Mouse (Mus musculus) cerebellum, postnatal 10 days (tissue): Measurements from ENCODE around the gene Ubl3.

Experiments used
- DNase-seq, 2 experiments: peaks; one replicate each; pipeline ENCODE4 v3.0.0; 2021; ENCODE audit warnings: mixed read lengths in 2 of 2

Ubl3 gene

DNA sequence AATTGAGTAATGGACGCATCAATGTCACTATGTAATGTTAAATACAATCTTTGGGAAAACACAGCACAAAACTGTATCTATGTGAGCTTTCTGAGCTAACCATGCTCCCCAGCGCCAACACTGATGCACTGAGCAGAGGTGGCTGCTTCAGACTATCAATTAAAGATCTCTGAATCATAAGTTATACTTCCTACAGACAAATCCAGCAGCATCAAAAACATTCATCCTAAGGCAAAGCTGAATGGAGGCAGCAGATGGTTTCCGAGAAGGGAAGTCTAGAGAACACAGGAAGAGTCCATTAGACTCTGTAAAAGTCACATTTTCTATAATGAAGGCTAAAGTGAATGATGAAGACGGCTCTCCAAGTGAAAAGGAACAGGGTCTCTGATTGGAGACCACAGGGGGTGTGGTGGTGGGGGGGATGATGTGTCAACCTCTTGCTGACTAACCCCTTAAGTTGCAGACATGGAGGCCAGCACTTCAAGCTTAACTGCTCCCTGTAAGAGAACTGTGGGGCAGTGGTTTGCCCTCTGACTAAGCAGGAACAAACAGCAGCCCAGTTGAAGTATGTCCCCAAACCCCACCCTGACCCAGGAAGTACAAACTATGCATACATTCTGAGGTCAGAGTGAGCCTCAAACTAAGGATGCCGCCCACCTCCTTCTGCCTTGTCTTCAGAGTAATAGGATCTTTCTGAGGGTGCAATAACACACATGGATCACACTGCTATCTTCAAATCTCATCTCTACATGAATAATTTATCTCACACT, 29.2 kb downstream of the Ubl3 start:
- DNase-seq: no peak

DNA sequence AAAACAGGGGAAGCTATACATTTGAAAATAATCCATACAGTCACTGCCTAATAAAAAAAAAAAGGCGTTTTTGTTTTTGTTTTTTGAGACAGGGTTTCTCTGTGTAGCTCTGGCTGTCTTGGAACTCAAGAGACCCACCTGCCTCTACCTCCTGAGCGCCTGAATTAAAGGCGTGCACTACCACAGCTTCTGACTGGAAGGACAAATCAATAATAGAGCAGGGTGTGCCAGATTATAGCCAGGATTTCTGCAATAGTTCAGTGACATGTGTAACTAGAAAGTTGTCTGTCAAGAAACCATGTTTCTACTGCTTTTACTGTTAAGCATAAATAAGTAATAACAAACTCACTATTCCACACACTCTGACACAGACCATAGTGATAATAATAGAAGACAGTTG, 30.2 kb downstream of the Ubl3 start:
- DNase-seq: no peak

DNA sequence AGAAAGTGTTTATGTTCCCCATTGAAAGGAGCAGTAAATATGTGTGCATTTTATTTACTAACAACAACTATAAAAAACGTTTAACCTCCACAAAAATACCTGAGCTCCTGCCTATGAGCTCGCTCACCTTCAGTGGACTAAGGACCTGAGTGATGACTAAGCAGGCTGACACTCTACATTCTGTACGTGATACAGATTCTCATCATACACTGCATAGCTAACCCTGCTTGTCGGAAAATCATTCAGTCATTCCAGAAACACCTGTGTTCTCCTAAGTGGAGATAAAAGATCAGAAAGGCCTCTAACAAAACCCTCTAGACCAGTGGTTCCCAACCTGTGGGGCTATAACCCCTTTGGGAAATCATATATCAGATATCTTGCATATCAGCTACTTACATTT, 35.1 kb downstream of the Ubl3 start:
- DNase-seq: no peak

DNA sequence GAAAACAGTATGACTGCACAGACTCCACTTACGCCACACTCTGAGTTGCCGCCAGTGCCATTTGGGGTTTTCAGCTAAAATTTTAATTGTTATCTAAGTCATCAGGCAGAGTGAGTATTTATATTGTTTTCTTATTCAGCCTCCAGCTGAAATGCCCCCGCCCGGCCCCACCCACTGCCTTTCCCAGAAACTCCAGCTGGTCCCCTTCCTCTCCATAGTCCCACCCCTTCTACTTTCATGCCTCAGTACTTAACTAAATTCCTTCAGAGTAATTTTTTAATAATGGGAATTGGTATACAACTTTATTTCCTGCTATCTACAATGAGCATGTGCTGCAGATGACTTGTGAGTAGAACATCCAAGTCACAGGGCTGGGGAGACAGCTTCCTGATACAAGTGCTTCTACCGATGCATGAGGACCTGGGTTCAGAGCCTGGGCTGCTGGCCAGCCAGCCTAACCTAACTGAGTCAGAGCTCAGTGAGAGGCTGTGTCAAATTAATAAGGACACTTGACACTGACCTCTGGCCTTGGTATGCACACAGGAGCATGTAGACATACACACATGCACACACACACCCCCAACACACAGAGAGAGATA, 40.4 kb downstream of the Ubl3 start:
- no peak for DNase-seq

DNA sequence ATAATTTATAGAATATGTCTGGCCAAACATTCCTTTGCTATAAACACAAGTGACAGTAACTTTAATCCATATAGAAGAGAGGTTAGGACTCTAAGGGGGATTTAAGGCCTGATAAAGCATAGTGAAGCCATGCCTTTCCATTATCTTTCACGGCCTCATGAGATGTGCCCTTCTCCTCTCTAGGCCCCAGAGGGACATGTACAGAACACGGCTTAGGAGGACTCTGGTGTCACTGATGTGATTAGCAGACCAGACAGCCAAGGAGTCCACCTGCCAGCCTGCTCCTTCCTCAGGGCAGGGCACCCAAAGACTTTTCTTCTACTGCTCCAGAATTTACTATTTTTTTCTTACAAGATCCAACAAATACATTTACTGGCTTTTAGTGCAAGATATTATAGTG, 42.3 kb downstream of the Ubl3 start:
- DNase-seq: no peak

DNA sequence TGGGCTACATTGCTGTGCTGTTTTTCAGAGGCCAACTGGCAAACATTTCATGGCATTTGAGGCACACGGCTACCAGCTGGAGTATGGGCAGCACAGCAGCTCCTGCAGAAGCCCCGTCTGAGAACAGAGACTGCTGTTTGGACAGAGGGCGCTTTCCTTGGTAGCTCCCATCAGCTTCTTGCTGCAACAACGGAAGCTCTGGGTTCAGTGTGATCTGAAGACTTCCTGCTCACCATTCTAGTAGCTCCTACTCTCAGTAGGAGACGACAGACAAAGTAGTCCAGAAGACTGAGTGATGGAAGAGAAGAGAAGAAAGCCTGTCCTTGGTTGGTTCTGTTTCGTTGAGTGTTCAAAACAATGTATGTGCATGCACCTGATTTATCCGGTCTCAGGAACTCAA, 42.9 kb downstream of the Ubl3 start:
- DNase-seq: no peak

DNA sequence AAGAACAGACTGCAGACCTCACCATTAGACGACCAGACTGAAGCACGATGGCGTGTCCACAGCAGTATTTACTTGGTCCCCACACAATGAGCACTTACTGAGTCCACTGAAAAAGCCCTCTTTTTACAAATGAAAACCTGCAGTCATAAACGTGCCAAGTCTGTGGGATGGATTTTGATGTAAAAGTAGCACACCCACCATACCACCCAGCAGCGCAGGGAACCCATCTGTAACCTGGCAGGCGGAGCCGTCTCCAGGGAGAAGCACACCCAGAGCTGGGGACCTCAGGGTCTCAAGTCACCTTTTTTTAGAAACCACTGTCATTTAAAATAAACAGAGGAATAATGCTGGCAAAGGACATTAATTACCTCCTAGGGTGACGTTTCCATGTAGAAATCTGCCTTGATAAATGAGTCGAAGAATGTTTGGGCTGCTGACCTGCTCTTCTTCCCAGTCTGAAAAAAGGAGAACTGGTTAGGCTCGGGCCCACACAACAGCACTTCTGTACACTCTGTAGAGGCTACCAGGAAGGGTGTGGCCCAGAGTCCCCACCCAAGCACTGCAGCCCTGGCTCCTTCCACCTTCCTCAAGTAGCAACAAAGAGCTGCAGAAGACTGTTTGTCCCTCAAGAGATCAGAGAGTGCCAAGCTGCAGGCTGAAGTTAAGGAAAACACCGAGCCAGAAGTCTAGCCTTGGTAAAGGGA, 43.5 kb downstream of the Ubl3 start:
- DNase-seq: no peak

DNA sequence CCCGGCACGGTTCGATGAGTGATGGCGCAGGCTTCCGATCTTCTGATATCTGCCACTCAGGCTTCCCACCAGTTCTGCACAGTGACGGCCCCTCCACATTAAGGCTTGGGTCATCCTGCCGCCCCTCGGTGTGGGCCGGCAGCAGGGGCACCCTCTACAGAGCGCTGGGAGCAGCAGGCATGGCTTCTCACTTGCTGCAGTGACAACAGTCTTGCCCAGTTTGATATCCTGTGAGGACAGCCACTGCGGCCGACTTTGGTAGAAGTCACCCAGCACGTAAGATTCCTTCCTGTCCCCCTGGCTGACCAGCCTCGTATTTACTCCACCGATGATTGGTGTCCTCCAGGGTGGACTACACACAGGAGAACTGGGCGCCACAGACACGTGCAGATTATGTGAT, 47.2 kb downstream of the Ubl3 start:
- no peak for DNase-seq

DNA sequence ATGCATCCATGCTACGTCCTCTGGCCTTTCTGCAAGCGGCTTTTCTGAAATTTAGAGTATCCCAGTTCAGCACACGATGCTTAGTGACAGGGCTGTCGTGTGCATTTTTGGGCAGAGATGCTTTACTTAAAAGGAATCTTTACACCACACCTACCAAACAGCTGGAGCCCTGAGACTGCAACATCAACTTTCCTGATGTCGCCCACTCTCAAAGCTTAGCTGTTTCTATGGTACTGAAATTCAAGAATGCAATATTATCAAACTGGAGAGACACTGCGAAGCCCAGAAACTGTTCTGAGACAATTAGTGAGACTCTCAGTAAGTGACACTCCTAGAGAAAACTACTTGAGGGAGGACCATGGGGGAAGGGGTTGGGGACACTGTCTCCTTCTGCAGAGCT, 50.4 kb downstream of the Ubl3 start:
- no peak for DNase-seq

DNA sequence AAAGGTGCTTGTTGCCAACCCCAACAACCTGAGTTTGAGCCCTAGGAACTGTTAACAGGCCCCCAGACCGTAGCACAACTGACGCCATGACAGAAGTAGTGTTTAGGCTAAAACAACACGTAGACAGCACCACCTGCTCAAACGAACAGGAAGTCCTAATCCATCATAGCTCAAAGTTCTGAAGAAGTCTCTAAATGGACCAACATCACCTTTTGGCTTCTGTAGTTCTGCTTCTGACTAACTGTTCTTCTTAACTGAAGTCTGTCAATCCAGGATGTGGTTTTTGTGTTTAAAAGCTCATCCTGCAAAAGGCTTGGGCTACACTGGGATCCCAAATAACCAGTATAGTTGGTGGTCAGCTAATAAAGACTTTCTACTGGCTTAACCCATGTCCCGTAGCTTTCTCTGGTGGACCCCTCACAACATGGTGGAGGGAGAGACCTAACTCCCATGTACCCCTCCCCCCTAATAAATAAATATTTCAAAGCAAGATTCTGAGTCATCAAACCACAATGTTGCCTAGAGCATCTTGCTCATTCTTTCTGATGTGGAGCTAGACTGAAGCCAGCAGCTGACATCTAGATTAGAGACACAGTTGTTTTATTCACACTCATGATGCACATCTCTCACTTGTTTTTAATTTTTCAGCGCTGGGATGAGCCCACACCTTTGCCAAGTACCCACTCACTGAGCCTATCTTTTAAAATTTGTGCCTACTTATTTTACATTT, 51.2 kb downstream of the Ubl3 start:
- no peak for DNase-seq

DNA sequence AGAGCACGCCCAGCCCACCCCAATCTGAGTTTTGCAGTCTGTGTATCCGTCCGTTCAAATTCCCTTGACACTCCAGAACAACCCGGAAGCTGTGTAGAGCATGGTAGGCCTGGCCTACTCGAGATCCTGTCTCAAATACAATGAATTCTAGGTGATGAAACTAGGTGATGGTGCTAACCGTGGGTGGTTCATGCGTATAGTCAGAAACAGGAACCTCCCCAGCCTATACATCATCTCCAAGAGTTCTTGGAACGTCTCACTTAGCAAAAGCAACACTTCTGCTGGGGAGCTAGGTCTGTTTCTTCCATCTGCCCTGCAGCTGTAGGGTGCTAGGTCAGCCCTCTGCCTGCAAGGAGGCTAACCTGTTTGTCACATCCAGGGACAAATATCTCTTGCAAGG, 52.1 kb downstream of the Ubl3 start:
- no peak for DNase-seq

DNA sequence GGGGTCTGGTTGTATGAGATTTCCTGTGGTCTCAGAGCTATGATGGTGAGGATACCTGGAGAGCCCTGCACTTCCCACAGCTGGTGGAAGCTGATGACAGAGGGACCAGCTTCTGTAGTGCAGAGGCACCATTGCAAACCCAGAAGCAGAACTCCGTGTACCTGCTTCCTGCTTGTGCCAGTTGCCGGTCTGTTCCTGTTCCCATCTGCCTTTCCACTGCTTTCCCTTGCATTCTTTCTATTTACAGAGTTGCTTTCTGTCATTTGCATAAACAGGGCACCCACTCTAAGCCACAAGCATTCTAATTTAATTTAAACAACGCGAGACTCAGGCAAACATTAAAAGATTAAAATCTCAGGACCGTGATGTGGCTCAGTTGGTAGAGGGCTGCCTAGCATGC, 53.0 kb downstream of the Ubl3 start:
- DNase-seq: no peak

DNA sequence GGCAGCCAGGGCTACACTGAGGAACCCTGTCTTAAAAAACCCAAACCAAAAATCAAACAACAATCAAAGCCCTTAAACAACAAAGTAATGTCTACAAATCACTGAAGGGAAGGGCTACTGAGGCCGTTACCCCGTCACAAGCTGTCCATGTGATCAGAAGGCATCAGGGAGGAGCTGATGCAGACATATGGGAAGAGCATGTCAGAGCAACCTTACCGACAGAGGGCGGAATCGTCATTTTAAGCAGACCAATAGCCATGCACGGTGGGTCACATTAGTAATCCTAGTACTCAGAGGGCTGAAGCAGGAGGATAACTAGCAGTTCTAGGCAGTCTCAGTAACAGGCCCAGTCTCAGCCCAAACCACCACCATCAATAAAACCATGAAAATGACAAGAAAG, 56.6 kb downstream of the Ubl3 start:
- DNase-seq: no peak

DNA sequence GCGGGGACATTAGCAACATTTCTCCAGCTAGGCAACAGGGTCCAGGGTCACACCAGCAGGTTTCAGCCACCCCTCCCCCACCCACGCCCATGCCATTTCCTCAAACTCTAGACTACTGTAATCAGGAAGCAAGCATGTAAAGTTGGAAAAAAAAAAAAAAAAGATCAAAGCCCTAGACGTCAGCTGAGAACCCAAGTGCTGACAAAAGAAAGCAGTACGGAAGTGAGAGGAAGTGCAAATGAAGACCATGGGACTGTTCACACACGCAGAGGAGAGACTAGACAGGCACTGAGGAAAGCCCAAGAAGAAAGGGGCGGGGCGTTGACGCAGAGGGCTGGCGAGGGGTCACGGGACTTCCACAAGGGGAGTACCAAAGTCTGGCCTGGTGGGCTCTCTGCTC, 57.4 kb downstream of the Ubl3 start:
- DNase-seq: no peak

DNA sequence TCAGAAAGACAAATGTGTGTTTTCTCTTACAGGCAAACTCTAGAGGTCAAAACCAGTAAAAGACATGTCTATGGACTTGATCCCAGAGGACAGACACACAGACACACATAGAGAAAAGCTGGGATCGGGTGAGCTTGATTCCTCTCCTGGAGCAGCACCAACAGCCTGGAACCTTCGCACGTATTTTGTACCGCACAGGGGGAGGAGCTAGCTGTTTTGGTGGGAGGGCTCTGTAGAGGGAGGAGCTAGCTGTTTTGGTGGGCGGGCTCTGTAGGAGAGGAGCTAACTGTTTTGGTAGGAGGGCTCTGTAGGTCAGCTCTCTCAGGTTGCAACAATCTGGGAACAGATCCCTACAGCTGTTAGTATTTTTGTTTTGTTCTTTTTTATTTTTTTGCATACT, 58.3 kb downstream of the Ubl3 start:
- no peak for DNase-seq

DNA sequence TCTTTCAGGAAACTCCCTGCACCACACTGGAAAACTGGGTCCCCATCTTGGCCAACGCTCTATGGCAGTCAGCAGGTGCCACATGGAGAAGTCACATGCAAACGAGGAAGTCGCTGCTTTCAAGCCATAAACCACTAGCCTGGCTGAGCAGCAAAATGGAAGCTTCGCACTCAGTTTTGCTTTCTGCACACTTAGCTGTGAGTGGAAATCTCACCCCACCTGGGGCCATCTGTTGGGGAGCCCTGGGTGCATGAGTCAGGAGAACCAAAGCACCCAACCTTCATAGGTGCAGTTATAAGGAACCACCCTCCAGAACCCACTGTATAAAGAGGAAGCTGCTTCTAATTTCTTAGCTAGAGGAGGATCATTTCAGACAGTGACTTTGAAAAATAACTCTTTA, 59.6 kb downstream of the Ubl3 start:
- no peak for DNase-seq

DNA sequence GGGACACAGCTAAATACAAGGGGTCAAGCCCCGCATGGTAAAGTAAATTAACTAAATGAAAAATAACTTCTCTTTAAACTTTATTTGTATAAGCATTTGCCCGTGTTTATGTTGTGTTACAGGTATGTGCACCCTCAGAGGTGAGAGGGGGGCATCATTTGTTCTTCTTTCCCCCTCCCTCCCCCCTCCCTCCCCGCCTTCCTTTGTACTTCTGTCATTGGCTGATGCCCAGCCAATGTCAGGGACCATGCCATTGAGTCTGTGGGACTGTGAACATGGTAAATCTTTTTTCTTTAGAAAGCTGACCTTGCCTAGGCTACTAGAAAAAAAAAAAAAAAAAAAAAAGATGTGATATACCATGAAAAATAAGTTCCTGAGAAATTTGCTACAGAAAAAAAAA, 62.2 kb downstream of the Ubl3 start:
- DNase-seq: peak; percentile 45 to 54

DNA sequence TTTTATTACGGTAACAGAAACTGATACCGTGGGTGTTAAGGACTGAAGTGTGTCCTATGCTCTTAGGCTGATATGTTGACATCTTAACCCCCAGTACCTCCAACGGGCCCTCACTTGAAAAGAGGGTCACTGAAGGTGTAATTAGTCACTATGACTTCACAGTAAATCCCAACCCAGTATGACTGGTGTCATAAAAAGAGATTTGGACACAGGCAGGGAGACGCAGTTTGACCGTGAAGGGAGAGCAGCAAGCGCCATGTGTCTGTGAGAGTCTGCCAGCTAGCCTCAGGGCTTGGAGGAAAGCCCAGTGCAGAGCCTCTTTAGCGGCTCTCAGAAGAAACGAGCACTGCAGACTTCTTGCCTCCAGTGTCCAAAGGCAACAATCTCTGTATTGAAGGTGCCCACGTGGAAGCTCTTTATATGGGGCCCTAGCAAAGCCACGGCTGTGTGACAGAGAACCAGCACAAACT, 62.8 kb downstream of the Ubl3 start:
- peak; percentile 96 to 97 for DNase-seq

DNA sequence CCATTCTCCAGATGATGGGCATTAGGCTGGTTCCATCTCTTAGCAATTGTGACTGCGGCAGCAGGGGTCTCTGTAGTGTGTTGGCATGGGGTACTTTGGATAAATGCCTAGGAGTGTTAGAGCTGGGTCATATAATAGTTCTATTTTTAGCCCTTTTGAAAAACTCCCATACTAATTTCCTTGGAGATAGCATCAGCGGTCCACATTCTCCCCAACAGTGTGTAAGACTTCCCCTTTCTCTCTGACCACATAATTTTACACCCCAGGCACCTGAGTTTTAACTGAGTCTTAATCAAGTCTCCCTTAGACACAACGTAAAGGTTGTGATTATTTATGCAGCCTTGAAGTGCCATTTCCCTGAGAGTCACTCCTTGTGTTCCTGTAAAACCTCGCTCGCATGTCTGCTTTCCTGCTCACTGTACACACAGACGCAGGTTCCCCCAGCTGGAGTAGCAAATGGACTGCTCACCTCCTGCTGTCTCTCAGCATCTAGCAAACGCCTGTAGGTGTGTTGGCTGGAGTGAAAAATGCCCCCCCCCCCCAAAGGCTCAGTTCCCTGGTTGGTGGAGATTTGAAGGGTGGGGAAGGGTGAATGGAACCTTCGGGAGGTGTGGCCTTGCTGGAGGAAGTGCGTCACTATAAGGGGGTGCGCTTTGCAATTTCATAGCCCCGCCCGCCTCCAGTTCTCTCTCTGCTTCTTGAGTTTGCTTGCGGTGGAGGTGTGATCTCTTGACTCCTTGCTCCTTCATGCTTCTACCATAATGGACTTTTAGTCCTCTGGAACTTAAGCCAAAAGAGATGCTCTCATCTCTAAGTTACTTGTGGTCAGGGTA, 63.5 kb downstream of the Ubl3 start:
- DNase-seq: peak; percentile 85 to 87

DNA sequence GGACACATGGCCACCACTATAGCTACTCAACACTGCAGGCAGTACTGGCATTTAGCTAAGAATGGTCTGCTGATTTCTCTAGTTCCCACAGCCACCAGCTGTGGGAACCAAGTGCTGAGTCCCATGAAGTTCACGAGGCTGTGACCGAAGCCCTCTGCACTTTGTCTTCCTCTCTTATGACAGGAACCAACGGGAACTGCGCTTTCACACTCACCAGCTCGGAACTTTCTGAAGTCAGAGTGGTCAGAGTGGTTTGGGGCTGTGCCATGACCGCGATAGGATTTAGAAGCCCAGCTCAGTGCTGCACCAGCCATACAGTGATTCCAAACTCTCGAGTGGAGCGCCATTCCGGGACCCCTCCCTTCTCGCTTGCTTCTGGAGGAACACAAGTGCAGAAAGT, 66.4 kb downstream of the Ubl3 start:
- DNase-seq: no peak

DNA sequence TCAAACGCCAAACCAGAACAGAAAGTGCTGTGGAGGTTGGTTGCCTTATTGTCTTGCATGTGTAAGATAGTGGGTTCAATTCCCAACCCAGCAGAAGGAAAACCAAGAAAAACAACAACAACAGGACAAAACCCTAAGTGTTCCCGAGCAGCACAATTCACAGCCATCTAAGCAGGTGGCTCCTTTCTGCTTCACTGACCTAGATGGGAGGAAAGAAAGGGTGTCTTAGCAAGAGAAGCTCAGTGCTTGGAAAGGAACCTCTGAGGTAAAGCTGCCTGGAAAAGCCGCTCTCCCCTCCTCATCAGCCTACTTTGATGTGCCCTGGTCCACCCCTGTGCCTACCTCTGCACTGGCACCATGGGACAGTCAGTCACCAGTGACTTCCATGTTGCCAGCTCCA, 70.8 kb downstream of the Ubl3 start:
- peak; percentile 65 to 71 for DNase-seq

DNA sequence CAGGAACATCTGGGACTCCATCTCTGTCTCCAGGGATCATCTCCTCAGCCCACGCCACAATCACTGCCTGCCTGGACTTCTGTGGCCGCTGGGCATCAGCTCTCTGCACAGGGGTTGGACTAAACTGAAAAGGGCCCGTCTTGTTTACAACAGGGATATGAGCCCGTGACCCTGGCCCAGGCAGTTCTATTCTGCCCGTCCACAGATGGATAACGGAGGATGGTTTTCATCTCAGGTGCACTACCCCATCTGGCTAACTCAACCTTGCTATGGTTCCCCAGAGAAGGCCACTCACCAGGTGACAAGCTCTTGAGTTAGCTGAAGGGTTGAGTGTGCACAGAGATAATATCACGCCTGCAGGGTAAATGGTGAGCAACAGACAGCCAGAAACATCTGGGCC, 78.2 kb downstream of the Ubl3 start:
- DNase-seq: no peak
